Mouse (Mus musculus) B cell, adult 62 days (primary cell): ENCODE data around the gene Faim. TPM values are rescaled to one million over a fixed set of nuclear protein-coding genes. Genes with fewer than 3 reads are reported as not detected.

ENCODE experiments used
- total RNA-seq: library from RNA; stranded (reverse); gene quantifications from 4 replicates; pipeline ENCODE4 v1.2.4, GENCODE M21; 2023

Faim gene
- total RNA-seq = 26.9 to 35.0 TPM (median 32.4 TPM) in 4 replicates

DNA sequence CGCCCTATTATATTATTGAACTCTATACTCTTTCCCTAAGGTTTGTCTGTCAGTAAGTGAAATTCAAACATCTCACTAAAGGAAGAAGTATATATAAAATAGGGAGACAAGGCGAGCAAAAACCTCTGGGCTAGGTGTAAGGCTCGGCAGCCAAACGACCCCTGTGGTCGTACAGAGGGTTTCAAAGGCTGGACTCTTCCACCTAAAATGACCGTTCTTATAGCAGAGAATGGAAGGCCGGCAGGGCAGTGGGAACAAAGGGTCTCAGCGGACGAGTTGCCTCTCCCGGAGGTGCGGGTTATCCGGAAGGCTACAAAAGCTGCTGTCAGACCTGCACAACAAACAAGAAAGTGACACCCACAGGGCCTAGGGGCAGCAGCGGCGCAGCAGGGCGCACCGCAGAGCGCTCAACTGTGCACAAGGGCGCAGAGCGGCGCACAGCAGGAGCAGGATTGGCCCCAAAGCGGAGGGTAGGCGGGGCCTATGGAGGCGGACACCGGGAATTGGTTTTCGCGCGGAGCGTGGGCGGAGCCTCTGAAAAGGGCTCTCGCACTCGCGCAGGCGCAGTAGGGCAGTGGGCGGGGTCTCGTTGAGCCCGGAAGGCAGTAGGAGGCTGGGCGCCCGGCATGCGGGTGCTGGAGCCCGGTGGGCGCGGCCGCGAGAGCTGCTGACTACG is at the start of gene Faim:
Gene Faim, plus strand, starts transcription at position 574 of the 676 bp plus-strand sequence.

DNA sequence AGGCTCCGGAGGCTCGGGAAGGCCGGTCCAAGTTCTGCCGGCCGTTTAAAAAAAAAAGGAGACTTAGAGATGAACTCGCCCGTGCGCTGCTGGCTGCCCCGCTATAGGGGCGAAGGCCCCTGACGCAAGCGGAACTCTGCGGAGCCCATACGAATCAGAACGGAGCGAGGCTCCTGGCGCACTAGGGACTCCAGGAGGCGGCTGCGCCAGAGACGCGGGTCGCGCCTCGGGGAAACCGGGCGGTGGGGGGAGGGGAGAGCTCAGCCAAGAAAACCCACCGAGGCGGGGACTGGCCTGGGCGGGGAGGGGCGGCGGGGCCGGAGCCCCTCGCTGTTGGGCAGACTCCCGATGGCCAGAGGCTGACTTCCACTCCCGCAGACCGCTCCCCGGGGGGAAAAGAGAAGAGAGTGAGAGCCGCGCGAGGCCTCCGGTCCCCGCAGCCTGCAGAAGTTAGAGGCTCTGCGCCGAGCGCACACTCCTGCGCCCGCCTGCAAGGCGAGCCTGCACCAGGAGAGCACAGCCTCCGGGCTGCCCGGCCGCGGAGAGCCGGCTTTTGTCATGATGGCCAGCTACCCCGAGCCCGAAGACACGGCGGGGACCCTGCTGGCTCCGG is 31.0 kb upstream of the Faim start, which contains the start of gene Foxl2:
Gene Foxl2, plus strand, starts transcription at position 186 of the 613 bp plus-strand sequence.

DNA sequence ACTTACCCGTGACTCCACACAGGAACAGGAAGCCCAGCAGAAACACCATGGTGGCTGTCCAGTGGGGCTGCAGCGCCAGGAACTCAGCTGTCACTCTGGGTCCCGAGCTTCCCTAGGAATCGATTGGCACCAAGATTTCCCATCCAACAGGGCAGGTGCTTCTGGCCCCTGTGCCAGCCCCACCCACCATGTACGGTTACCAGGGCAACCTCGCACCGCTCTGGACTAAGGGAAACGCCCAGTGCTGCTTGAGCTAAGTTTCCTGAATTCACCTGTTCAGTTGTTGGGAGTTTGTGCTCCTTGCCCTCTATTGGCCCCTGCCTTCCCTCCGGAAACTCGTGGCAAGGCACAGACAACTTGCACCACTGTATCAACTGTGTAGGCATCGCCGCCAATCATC is 49.4 kb downstream of the Faim start, which contains the start of gene Gm1123:
Gene Gm1123, minus strand, starts transcription at position 141 of the 400 bp plus-strand sequence.

Other genes starting within 250 kb of the Faim start
- gene Prr23a1, start 143.9 kb upstream of the Faim start, total RNA-seq = not detected in 4 replicates
- gene Prr23a2, start 129.9 kb upstream of the Faim start, total RNA-seq = not detected in 4 replicates
- gene Prr23a3, start 121.6 kb upstream of the Faim start, total RNA-seq = not detected in 4 replicates
- gene 7420426K07Rik, start 83.3 kb upstream of the Faim start, total RNA-seq = not detected in 4 replicates
- gene Foxl2, start 31.1 kb upstream of the Faim start, total RNA-seq = not detected in 4 replicates
- 0.39 TPM in 1 of 4 replicates, not detected in the others for gene Gm1123, start 49.3 kb downstream of the Faim start, total RNA-seq
- gene Pik3cb, start 154.2 kb downstream of the Faim start, total RNA-seq = 1.6 to 2.3 TPM (median 1.8 TPM) in 4 replicates